Mouse (Mus musculus) neural tube, postnatal 0 days (tissue): Measurements from ENCODE around the gene Tmprss11a. TPM values are rescaled to one million over a fixed set of nuclear protein-coding genes. Genes with fewer than 3 reads are reported as not detected.

Experiments
- polyA plus RNA-seq: library from polyadenylated mRNA; unstranded; fragments of >200 nt; fragmentation: Nextera tagmentation; extraction: Ambion mirVana; gene quantifications from 2 replicates; pipeline ENCODE4 v1.2.1, GENCODE M21; 2015

The Tmprss11a gene
- not detected in 2 replicates for polyA plus RNA-seq

GRCm38 (mm10) chr5:86468890-86469289 lies at the start of gene Tmprss11a:
TSS of gene Tmprss11a (minus strand) at chr5:86468990.

GRCm38 (mm10) chr5:86518500-86518899 lies 49.7 kb upstream of the Tmprss11a start, which contains the start of gene Tmprss11g:
TSS of gene Tmprss11g (minus strand) at chr5:86518600.

GRCm38 (mm10) chr5:86373320-86373719 lies 95.5 kb downstream of the Tmprss11a start, which contains the start of gene Tmprss11d:
TSS of gene Tmprss11d (minus strand) at chr5:86373420.

Other genes with a start within 250 kb of the Tmprss11a start
- 0.12 TPM in 1 of 2 replicates, not detected in the other for gene Tmprss11c, start 179.7 kb downstream of the Tmprss11a start, polyA plus RNA-seq
- gene Tmprss11d, start 95.6 kb downstream of the Tmprss11a start, polyA plus RNA-seq: 0.10 TPM in 1 of 2 replicates, not detected in the other
- gene Tmprss11g, start 49.6 kb upstream of the Tmprss11a start, polyA plus RNA-seq: not detected in 2 replicates
- 0.10 TPM in 1 of 2 replicates, not detected in the other for gene Tmprss11f, start 163.4 kb upstream of the Tmprss11a start, polyA plus RNA-seq
- gene Tmprss11b, start 207.4 kb upstream of the Tmprss11a start, polyA plus RNA-seq: not detected in 2 replicates